Mouse (Mus musculus) cortical plate, adult 2 months (tissue): ENCODE measurements around the gene Sod3.

Experiments
- CTCF ChIP-seq: fragments of 200-500 bp; IDR thresholded peaks from 2 replicates; pipeline ENCODE4 v1.5.1; 2011; ENCODE audit warnings: mild to moderate bottlenecking, control low read depth, low read length; ENCODE audit not compliant: insufficient read depth; ENCODE audit errors: extremely low read depth
- POLR2A ChIP-seq: fragments of 200-500 bp; IDR thresholded peaks from 2 replicates; pipeline ENCODE4 v1.6.1; 2011; ENCODE audit warnings: mild to moderate bottlenecking, low read length, control low read depth; ENCODE audit not compliant: insufficient read depth; ENCODE audit errors: extremely low read depth

DNA sequence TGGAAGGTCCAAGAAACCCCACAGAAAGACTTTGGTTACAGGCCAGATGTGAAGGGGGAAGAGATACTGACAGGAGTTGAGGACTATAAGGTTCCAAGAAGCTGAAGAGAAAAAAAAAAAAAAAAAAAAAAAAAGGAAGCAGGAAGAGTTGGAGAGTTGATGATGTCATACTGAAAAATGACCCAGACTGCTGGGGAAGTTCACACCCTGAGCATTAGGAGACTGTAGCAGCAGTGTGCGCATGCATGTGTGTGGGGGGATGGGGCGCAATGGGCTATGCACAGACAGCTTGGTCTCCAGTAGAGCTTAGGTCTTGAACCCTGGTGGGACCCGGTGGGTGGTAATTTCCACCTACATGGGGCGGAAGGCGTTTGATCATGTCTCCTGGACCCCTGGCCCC, 20.2 kb downstream of the Sod3 start:
- TF ChIP-seq CTCF (no peak), POLR2A (no peak)
